Mouse (Mus musculus): Measurements from ENCODE around the gene Rab4a.

The Rab4a gene

DNA sequence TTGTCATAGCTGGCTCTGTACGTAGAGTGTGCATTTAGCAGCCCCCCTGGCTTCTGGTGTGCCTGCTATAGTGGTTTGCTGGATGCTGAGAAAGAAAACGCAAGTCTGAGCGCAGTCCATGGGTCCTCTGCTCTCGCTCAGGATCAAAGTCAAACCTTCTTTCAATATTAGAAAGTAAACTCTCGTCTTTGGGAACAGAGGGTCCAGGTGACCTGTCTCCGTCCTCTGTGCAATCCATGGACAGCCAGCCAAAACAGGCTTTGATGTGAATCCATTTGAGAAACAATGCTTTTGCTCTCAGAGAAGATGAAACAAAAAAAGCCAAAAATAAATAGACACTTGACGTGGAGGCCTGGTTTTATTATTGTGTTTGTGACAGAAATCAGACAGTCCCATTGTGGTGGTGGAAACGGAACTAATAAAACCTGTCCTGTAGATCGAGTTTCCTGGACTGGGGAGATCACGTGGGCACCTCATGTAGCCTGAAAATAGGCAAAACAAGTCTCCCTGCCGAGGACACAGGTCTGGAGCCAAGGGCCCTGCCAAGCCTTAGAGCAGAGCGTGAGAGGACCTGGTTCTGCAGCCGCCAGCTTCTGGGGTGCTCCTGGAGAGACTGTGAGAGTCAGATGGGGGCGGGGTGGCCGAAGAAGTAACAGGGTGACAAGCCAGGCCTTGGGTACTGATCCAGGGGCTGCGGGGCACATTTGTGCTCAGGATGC, 7.5 kb downstream of the Rab4a start:
- in situ Hi-C loops (cut with MboI): no loop called here

DNA sequence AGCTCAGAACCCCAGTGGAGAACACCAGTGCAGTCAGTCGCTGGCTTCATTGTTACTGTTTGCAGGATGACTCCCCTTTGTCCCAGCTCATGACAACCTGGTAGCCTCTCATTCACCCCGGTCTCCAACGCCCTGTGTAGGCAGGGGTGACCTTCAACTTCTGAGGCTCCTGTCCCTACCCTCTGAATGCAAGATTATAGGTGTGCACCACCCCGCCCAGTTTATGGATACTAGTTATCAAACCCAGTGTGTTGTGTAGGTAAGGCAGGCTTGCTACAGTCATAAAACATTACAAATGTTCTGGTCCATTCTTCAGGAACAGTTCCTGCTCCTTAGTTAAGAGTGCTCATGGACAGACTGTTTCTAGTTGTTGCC, 8.1 kb downstream of the Rab4a start:
- in situ Hi-C loops (cut with MboI): no loop called here

DNA sequence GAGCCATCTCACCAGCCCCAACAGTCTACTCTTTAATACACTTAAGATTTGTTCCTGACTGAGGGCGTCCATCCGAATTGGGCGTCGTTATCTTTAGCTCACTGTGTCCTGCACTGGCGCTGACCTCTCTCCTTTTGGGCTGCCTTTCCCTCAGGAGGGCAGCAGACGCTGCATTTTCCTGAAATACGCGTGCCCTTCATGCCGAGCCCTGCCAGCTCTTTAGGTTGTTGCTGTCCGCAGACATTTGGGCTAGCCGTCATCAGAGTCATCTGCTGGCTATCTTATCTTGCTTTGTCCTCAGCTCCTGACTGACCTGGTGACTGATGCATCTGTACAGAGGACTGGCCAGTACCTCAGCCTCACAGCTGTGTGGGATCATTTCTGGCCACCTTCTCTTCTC, 9.5 kb downstream of the Rab4a start:
- in situ Hi-C loops (cut with MboI): no loop called here

DNA sequence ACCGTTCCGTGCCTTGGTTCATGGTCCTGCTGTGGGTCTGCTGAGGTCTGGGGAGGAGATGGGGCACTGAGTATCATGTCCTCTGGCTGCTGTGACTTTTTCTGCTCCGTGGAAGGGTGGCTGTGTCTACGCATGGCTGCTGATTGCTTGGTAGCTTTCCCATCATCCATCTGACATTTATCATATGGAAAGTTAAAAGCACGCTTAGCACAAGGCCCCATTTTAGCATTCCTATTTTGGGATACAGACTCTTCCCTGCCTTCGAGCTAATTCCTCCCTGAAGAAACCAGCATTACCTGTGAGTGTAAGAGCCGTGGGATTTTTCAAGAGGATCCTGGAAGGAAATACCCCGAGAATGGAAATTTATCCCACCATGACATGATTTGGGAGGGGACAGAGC, 11.2 kb downstream of the Rab4a start:
- in situ Hi-C loops (cut with MboI): no loop called here

DNA sequence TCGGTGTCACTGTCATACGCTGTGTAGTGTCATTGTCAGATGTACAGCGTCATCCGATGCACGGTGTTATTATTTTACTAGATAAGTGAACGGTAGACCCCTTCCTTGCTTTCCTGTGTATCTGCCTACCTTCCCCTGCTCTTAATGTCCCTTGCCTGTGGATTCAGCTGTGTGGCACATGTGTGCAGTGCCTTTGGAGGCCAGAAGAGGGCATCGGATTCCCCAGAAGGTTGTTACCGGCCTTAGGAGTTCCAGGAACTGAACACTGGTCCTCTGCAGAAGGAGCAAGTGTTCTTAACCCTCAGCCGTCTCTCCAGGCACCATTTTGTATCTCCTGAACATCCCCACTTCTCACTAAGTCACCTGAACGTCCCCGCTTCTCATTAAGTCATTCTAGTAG, 12.0 kb downstream of the Rab4a start:
- in situ Hi-C loops (cut with MboI): no loop called here

DNA sequence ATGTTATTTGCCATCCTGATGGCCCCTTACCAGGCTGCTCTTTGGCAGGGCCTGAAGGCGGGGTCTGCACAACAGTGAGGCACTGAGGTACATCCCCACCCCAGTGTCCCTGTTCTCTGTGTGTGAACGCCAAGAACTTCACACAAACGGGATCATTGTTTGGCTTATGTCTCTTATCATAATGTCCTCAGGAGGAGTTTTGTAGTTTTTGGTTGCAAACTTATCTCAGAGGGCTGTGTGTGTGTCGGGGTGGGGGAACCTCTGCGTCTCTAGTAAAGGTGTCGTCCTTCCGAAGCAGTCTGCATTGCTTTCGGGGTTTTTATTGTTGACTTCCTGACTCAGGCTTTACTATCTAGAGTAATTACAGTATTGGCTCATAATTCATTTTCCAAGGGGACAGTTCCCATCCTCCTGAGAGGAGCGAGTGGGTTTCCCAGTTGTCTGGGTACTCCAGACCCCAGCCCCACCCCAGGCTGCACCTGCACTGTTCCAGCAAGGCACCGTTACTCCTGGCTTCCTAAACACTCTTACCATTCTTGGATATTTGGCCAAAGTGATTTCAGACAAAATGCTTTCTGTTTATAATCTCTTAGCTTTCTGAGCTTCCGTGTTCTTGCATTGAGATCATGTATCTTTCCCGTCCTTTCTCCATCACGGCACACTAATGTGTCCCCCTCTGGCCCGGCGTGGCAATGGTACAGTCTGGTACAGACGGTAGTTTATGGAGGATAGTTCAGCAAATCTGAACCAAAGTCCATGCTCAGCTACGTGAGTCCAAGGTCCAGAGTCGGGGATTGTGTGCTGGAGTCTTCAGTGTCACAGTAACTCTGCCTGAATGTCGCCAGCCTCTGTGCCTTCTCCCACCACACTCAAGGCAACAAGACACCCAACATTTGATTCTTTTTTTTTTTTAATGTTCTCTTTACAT, 14.2 kb downstream of the Rab4a start:
- in situ Hi-C loops (cut with MboI): no loop called here

DNA sequence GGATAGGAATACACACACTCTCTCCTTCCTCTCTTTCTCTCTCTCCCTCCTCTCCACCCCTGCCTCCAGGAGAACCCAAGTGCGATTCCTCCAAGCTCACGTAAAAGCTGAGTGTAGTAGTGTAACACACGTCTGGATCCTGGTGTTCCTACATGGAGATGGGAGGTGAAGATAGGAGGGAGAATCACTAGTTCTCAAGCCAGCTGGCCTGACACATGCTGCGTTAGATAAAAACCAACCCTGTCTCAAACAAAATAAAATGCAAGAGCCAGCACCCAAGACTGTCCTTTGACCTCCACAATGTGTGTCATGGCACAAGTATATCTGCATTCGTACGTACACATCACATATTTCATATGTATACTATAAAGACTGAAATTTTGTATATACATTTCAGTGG, 15.0 kb downstream of the Rab4a start:
- in situ Hi-C loops (cut with MboI): no loop called here

DNA sequence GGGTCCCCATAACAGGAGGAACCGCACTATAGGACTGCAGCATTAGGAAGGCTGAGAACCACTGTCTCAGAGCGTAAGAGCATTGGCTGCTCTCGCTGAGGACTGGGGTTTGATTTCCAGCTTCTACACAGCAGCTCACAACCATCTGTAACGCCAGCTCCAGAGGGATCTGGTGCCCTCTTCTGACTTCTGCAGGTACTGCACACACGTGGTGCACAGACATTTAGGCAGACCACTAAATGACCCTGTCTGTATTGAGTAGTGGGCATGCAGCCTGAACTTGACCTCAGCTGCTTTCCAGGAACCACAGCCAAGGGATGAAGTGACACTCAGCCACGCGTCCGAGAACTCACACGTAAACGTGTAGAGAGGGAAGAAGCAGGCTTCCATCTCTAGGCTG, 17.3 kb downstream of the Rab4a start:
- in situ Hi-C loops (cut with MboI): no loop called here

DNA sequence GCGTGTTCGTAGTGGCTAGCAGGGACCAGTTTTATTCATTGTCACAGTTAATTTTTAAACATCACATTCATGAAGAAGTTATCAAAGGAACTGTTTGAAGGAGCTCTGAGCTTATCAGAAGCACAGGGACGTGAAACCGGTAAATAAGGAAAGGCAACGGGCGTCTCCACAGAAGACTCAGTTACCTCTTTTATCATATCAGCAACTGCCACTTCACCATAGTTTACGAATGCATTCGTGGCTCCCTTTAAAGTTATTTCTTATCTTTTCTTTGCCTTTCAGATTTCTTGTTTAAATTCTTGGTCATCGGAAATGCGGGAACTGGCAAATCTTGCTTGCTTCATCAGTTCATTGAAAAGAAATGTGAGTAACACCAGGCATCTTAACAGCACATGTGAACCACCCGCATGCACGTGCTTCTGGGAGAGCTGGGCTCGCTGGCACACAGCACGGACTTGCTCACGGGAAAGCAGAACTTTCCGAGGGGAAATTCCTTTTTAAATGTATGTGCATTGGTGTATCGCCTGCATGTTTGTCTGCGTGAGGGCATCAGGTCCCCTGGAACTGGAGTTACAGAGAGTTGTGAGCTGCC, 17.8 kb downstream of the Rab4a start:
- in situ Hi-C loops (cut with MboI): no loop called here

DNA sequence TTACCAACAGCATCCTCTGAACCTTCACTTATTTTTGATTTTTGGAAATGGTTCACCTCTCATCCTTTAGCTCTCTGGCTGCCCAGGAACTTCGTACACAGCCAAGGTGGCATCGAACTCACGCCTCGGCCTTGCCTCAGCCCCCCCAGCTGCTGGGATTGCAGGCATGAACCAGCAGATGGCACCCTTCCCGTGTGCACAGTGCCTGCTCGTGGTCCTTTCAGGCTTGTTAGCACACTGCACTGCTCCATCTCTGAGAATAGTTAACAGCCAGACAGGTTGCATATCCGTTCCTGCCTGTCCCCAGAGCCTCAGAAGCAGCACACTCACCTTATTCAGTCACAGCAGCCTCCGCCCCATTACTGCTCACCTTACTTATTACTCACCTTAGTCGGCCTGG, 20.2 kb downstream of the Rab4a start:
- in situ Hi-C loops (cut with MboI): no loop called here

DNA sequence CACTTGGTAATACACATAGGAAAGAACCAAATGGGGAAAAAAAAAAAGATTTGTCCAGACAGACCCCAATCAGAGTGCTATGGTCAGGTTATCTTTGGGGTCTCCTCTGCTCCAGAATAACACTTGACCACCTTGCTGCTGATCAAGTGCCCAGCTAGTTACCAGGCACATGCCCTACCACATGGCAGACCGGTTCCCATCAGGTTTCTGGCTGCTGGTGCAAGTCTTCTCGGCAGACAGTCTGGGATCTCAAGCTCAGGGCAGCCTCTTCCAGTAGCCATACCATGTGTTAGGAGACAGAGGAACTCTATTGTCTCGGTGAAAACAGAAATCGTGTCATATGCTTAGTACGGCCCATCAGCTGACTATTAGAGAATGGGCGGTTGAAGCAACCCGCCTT, 21.0 kb downstream of the Rab4a start:
- in situ Hi-C loops (cut with MboI): no loop called here

DNA sequence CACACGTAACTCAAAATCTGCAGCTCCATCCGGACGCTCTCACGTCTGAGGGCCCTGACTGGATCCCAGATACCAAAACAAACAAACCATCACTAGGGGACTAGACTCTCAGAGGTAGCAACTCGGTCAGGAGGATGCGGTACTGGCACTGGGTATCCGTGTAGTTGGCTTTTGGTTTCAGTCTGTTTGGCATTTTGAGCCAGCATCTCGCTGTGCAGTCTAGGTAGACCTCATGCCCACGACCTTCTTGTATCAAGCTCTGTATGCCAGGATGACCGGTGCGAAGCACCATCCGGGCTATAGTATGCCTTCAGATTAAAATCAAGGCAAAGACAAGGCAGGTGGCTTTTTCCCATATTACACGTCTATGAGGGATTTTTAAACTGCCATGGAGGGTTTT, 21.7 kb downstream of the Rab4a start:
- in situ Hi-C loops (cut with MboI): no loop called here

DNA sequence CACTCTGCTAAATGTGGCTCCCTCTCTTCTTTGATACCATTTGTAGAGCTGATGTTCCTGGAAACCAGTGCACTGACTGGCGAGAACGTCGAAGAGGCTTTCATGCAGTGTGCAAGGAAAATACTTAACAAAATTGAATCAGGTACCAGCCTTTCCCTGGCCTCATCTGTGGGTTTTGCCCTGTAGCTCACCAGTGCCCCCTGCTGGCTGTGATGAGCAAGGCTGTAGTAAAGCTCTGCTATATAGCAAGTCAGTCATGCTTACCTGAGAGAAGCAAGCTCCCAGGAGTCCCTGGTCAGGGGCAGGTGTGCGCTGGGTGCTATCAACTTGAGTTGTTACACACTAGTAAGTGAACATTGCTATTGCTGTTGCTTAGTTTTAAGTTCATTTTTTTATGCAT, 27.0 kb downstream of the Rab4a start:
- in situ Hi-C loops (cut with MboI): no loop called here

DNA sequence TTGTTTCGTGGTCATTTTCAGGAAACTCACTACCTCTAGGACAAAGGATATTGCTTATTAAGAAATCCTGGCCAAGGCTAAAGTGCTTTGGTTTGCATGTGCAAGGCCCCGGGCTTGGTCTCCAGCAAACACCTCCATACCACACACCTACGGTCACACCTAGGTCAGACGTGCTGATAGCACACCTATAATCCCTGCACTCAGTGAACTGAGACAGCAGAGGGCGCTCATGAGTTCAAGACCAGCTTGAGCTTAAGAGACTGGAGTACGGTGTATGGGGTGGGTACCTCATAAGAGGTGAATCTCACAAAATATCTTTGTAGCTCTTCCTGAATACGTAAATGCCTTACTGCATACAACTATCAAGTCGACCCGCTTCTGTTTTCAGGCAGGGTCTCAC, 29.7 kb downstream of the Rab4a start:
- in situ Hi-C loops (cut with MboI): no loop called here

DNA sequence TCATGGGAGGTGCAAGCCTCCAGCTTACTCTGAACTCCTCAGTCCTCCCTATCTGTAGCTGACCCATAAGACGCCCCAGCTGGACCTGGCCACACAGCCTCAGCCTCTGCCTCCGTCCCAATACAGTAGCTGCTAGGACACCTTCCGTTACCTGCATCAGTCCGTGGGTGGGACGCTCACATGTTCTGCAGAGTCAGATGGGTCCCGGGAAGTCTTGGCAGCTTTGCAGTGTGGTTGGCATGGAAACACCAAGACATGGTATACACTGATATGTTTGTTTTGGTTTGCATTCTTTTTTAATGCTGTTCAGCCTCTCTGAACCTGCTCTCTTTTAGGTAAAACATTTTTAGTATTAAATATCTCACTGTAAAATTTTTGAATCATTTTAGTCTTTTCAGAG, 30.6 kb downstream of the Rab4a start:
- in situ Hi-C loops (cut with MboI): no loop called here

DNA sequence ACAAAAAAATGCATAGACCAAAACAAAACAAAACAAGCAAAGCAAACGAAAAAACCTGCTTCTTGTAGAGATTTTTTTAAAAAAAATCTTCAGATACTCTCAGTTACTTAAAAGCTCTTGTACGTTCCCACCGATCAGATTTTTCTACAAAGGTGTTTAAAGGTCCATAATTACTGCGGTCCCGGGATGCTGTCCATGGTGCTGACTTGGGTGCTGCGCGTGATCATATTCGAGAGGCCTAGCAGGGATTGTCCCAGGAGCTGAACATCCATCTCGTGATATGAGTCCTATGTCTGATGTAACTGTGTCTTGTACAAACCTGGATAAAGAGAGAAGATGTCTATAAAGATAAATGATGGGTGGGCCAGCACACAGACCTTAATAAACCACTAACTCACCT, 32.7 kb downstream of the Rab4a start:
- in situ Hi-C loops (cut with MboI): no loop called here

DNA sequence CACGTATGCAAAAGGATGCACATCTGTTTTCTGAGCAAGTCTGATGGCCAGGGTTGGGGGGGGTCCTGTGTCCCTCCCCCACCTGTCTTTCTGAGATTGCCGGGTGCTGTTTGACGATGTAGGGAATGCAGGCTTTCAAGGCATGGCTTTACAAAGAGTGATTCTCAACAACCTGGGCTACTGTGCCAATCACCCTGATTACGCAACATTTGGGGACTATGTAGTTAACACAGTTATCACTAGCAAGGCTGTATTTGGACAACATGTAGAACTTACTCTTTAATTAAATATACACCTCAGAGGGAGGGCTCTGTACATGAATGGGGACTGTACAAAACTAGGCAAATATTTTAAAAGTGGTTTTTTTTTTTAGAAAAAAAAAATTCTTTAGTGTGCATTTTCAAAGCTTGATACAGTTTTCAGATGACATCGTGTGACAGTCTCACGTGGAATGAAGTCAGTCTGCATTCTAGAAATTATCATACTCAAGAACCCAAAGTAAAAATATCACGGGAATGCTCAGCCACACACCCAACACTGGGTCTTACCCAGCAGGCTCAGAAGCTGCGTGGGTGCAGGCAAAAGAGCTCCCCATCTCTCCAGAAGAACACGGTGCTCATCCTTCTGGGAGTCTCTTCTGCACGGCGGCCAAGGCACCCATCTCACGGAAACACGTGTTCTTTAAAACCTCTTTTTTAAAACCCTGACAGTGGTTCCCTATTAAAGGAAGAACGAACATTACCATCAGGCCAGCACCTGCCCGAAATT, 35.0 kb downstream of the Rab4a start:
- in situ Hi-C loops (cut with MboI): no loop called here

DNA sequence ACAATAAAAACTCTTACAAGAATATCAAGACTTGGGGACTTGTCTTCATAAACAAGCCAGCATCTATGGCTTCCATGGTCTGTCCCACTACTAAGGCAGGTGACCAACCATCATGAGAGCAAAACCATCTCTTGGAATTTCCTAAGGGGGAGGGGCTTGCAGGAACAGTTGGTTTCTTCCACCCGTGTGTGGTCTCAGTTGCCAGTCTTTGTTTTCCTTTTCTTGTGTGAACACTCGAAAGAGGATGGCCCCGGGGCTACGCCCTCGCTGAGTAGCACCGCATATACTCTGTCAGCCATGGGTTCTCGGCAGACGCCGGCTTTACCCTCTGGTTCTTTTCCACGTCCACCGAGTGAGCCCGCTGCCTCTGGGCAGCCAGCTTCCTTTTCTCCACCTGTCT, 36.3 kb downstream of the Rab4a start:
- in situ Hi-C loops (cut with MboI): no loop called here

DNA sequence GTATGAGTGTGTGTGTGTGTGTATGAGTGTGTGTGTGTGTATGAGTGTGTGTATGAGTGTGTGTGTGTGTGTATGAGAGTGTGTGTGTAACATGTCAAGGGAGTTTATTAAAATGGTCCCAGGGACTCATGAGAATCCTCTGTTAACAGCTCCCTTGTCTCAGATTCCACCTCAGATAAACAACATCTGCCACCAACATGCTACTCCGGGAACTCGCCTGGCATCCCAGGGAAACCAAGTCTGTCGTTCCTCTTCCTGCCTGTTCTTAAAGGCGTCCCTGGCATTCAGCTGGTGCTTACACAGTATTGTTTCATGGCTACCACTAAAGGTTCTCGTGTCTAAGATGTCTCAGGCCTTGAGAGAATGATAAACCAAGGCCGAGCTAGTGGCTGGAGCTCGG, 38.6 kb downstream of the Rab4a start:
- in situ Hi-C loops (cut with MboI): no loop called here

DNA sequence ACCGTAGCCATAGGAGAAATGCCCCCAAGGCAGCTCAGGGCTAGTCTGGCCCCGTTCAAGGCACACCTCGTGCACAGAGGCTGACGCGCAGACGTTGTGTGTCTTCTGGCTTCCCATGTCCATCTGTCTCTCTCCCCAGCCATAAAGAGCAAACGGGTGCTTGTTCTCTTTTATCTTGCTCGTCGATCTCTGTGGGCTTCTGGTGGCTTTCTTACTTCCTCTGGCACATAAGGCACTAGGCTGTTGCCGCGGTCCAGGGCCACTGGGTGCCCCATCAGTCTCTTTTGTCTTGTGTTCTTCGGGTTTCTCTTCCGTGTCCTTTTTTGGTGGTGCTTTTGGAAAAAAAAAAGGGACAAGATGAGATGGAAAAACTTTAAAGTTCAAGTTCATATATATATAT, 39.3 kb downstream of the Rab4a start:
- in situ Hi-C loops (cut with MboI): no loop called here

DNA sequence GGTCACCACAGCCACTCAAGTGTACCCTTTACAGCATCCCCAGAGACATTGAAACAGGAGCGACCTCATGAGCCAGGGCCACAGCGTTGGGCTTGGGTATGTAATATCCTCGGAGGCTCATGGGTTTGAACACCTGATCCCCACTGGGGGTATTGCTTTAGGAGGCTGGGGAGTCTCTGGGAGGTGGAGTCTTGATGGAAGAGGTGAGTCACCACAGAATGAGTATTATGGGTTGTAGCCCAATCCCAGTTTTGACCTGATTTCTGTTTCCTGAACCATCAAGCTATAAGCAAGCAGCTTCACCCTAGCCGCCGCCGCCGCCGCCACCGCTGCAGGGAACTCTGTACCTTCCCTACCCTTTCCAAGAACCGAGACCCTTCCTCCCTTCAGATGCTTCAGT, 40.2 kb downstream of the Rab4a start:
- in situ Hi-C loops (cut with MboI): no loop called here

DNA sequence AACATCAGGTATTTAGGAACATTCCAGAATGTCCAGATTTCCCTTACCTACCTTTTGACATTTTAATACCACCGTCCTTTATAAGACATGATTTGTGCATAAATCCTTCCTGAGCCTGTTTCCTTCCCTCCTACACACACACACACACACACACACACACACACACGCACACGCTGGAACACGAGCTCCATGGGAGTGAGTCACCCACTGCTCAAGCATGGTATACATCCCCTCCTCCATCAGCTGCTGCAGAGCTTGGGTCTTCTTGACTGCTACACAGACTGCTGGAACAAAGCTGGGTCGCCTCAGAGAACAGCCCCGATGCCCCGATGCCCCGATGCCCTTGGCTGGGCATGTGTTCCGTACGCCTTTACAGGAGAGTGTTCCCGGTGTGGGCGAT, 40.7 kb downstream of the Rab4a start:
- in situ Hi-C loops (cut with MboI): no loop called here
